Mouse (Mus musculus) gastrocnemius, adult 2 months (tissue): ENCODE data around the gene Pak6. TPM values are rescaled to one million over a fixed set of nuclear protein-coding genes. Genes with fewer than 3 reads are reported as not detected.
"Not testable (repeated sequence)": the region's sequence is repeated elsewhere in the genome, so short reads cannot be mapped to it uniquely, and the experiment has no call there.

Experiments
- DNase-seq: peaks from one replicate; pipeline ENCODE4 v3.0.0; 2022
- H3K27ac ChIP-seq: fragments of 200-600 bp; 2 replicates; pipeline ENCODE4 v1.8.1; 2022; ENCODE audit warnings: mild to moderate bottlenecking
- H3K4me3 ChIP-seq: fragments of 200-600 bp; 2 replicates; pipeline ENCODE4 v1.8.1; 2022; ENCODE audit warnings: mild to moderate bottlenecking, moderate library complexity
- CTCF ChIP-seq: fragments of 200-600 bp; IDR thresholded peaks from 2 replicates; pipeline ENCODE4 v1.8.1; 2022; ENCODE audit warnings: antibody characterized with exemption, mild to moderate bottlenecking, moderate library complexity
- intact Hi-C: fragments of 180-260 bp; cut with DNase I; formaldehyde crosslinking; loops from one replicate; pipeline ENCODE4 v1.15.1; 2025
- long read RNA-seq, 2 experiments: library from polyadenylated mRNA; stranded (forward); transcript quantifications; one replicate each; pipeline ENCODE4 v2.0.0; 2021
- total RNA-seq, 2 experiments: library from RNA; stranded (reverse); gene quantifications; 2 replicates each; pipeline ENCODE4 v1.2.3; 2021

Gene Pak6
- not detected for total RNA-seq
- long read RNA-seq, experiment 1, partial matches to known transcripts = 0 of 1 reads
- long read RNA-seq, experiment 1, other reads (novel, unspliced or antisense) = 1 of 1 reads
- long read RNA-seq, experiment 2 = 0 reads

- Histone ChIP-seq H3K4me3 (peak within 1 kb of the TSS; percentile 66), H3K27ac (no peak within 1 kb of the TSS)
- no peak for DNase-seq
- no peak for TF ChIP-seq CTCF
- intact Hi-C loops = no loop called here
Measured at GRCm38 (mm10) chr2:118662902-118663803, at the start of gene Pak6. Gene Pak6, plus strand, starts transcription at chr2:118663303.

DNA sequence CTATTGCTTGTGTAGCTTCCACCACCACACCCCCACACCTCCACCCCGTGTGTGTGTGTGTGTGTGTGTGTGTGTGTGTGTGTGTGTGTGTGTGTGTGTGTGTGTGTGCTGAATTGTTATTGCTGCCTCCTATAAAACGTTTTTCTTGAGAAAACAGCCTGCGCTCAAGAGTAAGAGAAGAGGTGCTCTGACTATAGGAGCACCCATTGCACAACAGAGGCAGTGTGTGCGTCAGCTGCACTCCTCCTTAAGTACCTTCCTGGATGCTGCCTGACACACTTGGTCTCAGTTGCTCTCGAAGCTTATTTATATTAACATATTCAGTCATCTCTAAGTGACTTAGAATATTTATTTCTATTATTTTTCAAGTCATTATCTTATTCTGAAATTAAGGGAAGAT is 45.1 kb upstream of the Pak6 start:
- intact Hi-C loops = no loop called here
- DNase-seq = no peak
- H3K4me3 ChIP-seq = no peak overlapping the region
- TF ChIP-seq CTCF = no peak
- no peak overlapping the region for H3K27ac ChIP-seq

- no peak overlapping the region for H3K4me3 ChIP-seq
- DNase-seq = no peak
- H3K27ac ChIP-seq = no peak overlapping the region
Measured at GRCm38 (mm10) chr2:118620101-118620500, 43.0 kb upstream of the Pak6 start.

DNA sequence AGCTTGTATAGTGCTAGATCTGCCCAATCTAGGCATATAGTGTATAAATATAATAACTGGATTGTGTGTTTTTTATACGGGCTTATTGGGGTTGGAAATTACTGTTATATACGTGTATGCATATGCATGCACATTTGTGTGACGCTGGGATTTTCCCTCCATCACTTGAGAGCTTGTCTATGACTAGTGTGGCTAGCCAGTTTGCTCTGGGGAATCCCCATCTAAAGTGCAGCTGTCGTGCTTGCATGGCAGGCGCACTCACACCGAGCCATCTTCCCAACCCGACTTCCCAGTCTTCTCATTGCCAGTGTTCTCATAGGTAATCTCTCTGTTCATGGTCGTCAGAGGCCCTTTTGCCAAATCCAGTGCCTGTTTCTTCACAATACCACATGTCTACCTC is 42.5 kb upstream of the Pak6 start:
- intact Hi-C loops = no loop called here
- Histone ChIP-seq H3K27ac (no peak overlapping the region), H3K4me3 (no peak overlapping the region)
- no peak for DNase-seq
- TF ChIP-seq CTCF = no peak

More at GRCm38 (mm10) chr2:118620101-118620500, 43.0 kb upstream of the Pak6 start:
- no peak for TF ChIP-seq CTCF
- intact Hi-C loops = no loop called here

DNA sequence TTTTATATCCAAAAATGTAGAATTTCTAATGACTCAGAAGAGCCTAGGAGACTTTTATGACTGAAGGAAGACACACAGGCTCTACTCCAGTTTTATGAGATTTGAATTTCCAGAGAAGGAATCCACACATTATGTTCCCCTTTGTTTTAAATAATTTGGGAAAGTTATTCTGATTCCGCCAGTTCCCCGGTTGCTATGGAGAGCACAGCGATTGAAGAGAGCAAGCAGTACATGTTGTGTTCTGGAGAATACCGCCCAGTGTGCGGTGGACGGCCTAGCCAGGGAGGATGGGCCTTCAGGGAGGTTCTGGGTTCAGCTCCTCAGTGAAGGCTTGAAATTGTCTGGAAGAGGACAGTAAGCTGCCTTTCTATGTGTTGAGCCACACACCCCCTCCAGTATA is 33.8 kb upstream of the Pak6 start:
- no peak for TF ChIP-seq CTCF

DNA sequence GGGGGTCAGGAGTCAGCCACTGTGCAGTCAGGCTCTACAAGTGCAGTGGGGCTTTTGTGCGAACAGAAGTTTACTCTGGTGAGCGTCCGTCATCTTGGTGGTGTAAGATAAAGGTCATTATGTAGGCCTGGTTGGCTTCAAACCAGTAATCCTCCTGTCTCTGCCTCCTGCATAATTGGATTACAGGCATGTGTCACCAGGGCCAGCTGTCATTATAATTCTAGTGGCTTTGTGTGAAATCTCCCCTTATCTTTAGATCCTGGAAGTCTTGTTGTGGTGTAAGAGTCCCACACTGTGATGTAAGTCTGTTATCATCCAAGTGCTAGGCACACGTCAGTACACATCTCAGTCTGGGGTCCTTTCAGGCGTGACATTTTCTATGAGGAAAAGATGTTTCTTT is 29.7 kb upstream of the Pak6 start:
- TF ChIP-seq CTCF = no peak
- intact Hi-C loops = loop anchor here (10.0 kb wide), 1 partner anchor 341 kb away; no protein-coding TSS in a partner anchor
- Histone ChIP-seq H3K4me3 (no peak overlapping the region), H3K27ac (no peak overlapping the region)
- DNase-seq = no peak

More for the DNA sequence above, 33.8 kb upstream of the Pak6 start:
- DNase-seq = no peak
- intact Hi-C loops = no loop called here
- Histone ChIP-seq H3K4me3 (no peak overlapping the region), H3K27ac (no peak overlapping the region)

DNA sequence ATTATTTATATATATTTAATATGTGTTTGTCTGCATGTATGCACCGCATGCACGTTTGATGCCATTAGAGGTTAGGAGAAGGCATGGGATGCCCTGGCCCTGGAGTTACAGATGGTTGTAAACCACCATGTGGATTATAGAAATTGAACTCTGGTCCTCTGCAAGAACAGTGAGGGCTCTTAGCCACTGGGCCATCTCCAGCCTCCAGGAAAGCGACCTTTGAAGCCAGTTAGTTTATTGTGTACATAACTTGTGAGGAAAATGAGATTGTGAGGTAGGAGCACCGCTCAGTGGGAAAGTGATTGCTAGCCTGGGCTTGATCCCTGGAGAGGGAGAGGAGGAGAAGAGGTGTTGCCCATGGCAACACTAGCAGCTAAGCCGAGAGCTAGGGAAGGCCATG is 25.8 kb upstream of the Pak6 start:
- no peak for TF ChIP-seq CTCF
- Histone ChIP-seq H3K4me3 (no peak overlapping the region), H3K27ac (no peak overlapping the region)
- intact Hi-C loops = loop anchor here (10.0 kb wide), 1 partner anchor 338 kb away; no protein-coding TSS in a partner anchor
- DNase-seq = no peak

- H3K4me3 ChIP-seq = no peak overlapping the region
- peak; percentile 57 for DNase-seq
- intact Hi-C loops = loop anchor here (1.0 to 10.0 kb wide), 4 partner anchors 58 to 337 kb away; no protein-coding TSS in a partner anchor
- peak; percentile 91 for TF ChIP-seq CTCF
- no peak overlapping the region for H3K27ac ChIP-seq
Measured at GRCm38 (mm10) chr2:118637888-118638526, 25.1 kb upstream of the Pak6 start.

GRCm38 (mm10) chr2:118638686-118639085 is 24.4 kb upstream of the Pak6 start:
- TF ChIP-seq CTCF = no peak
- Histone ChIP-seq H3K27ac (no peak overlapping the region), H3K4me3 (no peak overlapping the region)
- intact Hi-C loops = loop anchor here (1.0 to 10.0 kb wide), 4 partner anchors 58 to 336 kb away; no protein-coding TSS in a partner anchor
- DNase-seq = no peak

- no peak for DNase-seq
- TF ChIP-seq CTCF = no peak
- intact Hi-C loops = no loop called here
Measured at GRCm38 (mm10) chr2:118641147-118641546, 22.0 kb upstream of the Pak6 start.

GRCm38 (mm10) chr2:118642431-118642830 is 20.7 kb upstream of the Pak6 start:
- no peak for DNase-seq
- TF ChIP-seq CTCF = no peak
- intact Hi-C loops = no loop called here
- Histone ChIP-seq H3K27ac (no peak overlapping the region), H3K4me3 (no peak overlapping the region)

More at GRCm38 (mm10) chr2:118641147-118641546, 22.0 kb upstream of the Pak6 start:
- no peak overlapping the region for H3K4me3 ChIP-seq
- H3K27ac ChIP-seq = no peak overlapping the region

DNA sequence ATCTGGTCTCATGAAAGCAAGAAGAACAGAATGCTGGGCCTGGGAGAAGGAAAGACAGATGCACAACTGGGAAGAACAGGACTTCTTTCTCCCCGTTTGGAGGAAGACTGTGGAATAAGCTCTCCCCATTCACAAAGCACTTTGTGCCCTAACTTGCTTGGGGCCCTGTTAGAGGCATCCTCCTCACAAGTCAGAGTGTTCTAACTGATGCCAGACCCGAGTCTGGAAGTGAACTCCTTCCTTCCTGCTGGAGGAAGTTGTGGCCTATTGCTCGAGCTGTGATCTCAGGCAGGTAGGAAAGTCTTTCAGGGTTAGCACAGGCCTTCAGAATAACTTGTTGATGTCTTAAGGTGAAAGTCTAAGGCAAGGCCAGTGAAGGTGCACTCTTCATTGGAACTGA is 20.2 kb upstream of the Pak6 start:
- intact Hi-C loops = no loop called here
- no peak for TF ChIP-seq CTCF
- no peak for DNase-seq

DNA sequence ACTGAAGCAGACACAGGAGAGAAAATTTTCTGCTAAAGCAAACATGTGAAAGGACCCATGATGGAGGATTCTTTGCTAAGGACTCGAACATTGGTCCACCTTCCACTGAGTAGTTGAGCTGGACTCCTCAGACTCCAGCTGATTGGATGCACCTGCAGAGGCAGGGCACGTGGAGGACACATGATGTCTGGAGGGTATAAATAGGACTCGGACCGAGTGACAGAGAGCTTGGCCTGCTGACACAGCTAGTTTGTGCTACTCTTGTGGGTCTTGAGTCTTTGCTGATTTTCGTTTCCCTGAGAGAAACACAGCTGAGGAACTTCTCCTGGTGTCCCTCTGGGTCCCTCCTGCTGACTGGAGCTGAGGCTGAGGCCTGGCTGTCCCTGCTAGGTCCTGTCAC is 16.4 kb upstream of the Pak6 start:
- no peak overlapping the region for H3K4me3 ChIP-seq
- H3K27ac ChIP-seq = no peak overlapping the region
- no peak for DNase-seq
- TF ChIP-seq CTCF = no peak
- intact Hi-C loops = no loop called here

More for the DNA sequence above, 20.2 kb upstream of the Pak6 start:
- no peak overlapping the region for H3K4me3 ChIP-seq
- no peak overlapping the region for H3K27ac ChIP-seq

- H3K4me3 ChIP-seq, H3K27ac ChIP-seq, DNase-seq, intact Hi-C loops: not testable (repeated sequence)
Measured at GRCm38 (mm10) chr2:118650697-118651096, 12.4 kb upstream of the Pak6 start.
